Mouse (Mus musculus): ENCODE measurements around the gene Zfp874b. TPM values are rescaled to one million over a fixed set of nuclear protein-coding genes. Genes with fewer than 3 reads are reported as not detected.
"Not testable (repeated sequence)": the region's sequence is repeated elsewhere in the genome, so short reads cannot be mapped to it uniquely, and the experiment has no call there.

Gene Zfp874b
- polyA plus RNA-seq, 1 experiment = 8.1 TPM

GRCm38 (mm10) chr13:67452021-67452309 is 32.1 kb downstream of the Zfp874b start:
- TF ChIP-seq POLR2A (IDR thresholded peaks at IDR 0.05; ENCODE audit: low read depth, low read length) (no peak), CTCF (IDR thresholded peaks at IDR 0.05; ENCODE audit: borderline replicate concordance, insufficient read depth, low read length) (no peak)
- Histone ChIP-seq H3K27ac (ENCODE audit: insufficient read depth, low read length) (no peak overlapping the region), H3K4me1 (ENCODE audit: control insufficient read depth, insufficient read depth, low read length) (no peaks in the 10 kb centered on the region), H3K4me3 (ENCODE audit: insufficient read depth, low read length) (no peak overlapping the region; the same call in 1 of the 2 replicates)

- Histone ChIP-seq H3K4me3 (ENCODE audit: insufficient read depth, low read length) (peak within 1 kb of the TSS; percentile 66), H3K4me1 (ENCODE audit: control insufficient read depth, insufficient read depth, low read length) (no peaks in the 10 kb centered on the region), H3K27ac (ENCODE audit: insufficient read depth, low read length) (peak within 1 kb of the TSS; percentile 23)
- TF ChIP-seq POLR2A (IDR thresholded peaks at IDR 0.05; ENCODE audit: low read depth, low read length) = peak; percentile 60; the same call in 1 of the 2 replicates
- TF ChIP-seq CTCF (IDR thresholded peaks at IDR 0.05; ENCODE audit: borderline replicate concordance, insufficient read depth, low read length) = no peak
Observed at GRCm38 (mm10) chr13:67451172-67452020, 32.7 kb downstream of the Zfp874b start, which contains the start of gene Zfp874a. Zfp874a (minus strand) TSS chr13:67451624.

GRCm38 (mm10) chr13:67437095-67437494 is 47.0 kb downstream of the Zfp874b start:
- H3K4me1 ChIP-seq (ENCODE audit: control insufficient read depth, insufficient read depth, low read length); H3K4me3 ChIP-seq (ENCODE audit: insufficient read depth, low read length); H3K27ac ChIP-seq (ENCODE audit: insufficient read depth, low read length): not testable (repeated sequence)

GRCm38 (mm10) chr13:67428116-67428515 is 55.9 kb downstream of the Zfp874b start:
- Histone ChIP-seq H3K4me3 (ENCODE audit: insufficient read depth, low read length) (no peak overlapping the region), H3K4me1 (ENCODE audit: control insufficient read depth, insufficient read depth, low read length) (no peaks in the 10 kb centered on the region), H3K27ac (ENCODE audit: insufficient read depth, low read length) (no peak overlapping the region)
- no peak for TF ChIP-seq CTCF (IDR thresholded peaks at IDR 0.05; ENCODE audit: borderline replicate concordance, insufficient read depth, low read length)
- TF ChIP-seq POLR2A (IDR thresholded peaks at IDR 0.05; ENCODE audit: low read depth, low read length) = no peak

DNA sequence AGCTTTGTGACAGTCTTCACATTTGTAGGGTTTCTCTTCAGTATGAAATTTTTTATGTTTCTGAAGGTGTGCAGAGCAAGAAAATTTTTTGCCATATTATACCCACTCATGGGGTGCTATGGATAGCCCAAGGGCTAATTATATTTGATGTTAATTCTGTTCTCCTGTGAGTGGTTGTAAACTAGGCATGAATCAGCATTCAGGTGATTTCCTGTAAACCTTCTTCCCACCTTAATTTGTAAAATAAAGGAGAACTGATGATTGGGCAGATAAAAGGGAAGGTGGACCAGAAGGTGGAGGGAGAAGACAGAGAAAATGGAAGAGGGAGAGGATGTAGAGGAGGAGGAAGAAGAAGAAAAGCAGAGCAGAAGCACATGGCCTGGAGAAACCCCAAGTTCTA is 58.4 kb downstream of the Zfp874b start:
- not testable (repeated sequence) for H3K4me3 ChIP-seq (ENCODE audit: insufficient read depth, low read length); H3K27ac ChIP-seq (ENCODE audit: insufficient read depth, low read length); H3K4me1 ChIP-seq (ENCODE audit: control insufficient read depth, insufficient read depth, low read length)

- not testable (repeated sequence) for H3K4me3 ChIP-seq (ENCODE audit: insufficient read depth, low read length); H3K27ac ChIP-seq (ENCODE audit: insufficient read depth, low read length); H3K4me1 ChIP-seq (ENCODE audit: control insufficient read depth, insufficient read depth, low read length)
Observed at GRCm38 (mm10) chr13:67422532-67422931, 61.5 kb downstream of the Zfp874b start.

Other genes starting within 250 kb of the Zfp874b start
- gene Zfp458, start 205.8 kb downstream of the Zfp874b start, polyA plus RNA-seq (2011; ENCODE audit: insufficient read length, low read depth, missing spikeins) = 3.3 and 4.6 TPM in 2 replicates
- gene Zfp457, start 177.8 kb downstream of the Zfp874b start, polyA plus RNA-seq (2011; ENCODE audit: insufficient read length, low read depth, missing spikeins) = 0.57 and 1.6 TPM in 2 replicates
- 6.4 and 8.6 TPM in 2 replicates for gene Zfp595, start 151.7 kb downstream of the Zfp874b start, polyA plus RNA-seq (2011; ENCODE audit: insufficient read length, low read depth, missing spikeins)
- not detected in 2 replicates for gene Gm28044, start 123.7 kb downstream of the Zfp874b start, polyA plus RNA-seq (2011; ENCODE audit: insufficient read length, low read depth, missing spikeins)
- 1.8 and 2.7 TPM in 2 replicates for gene Zfp953, start 123.7 kb downstream of the Zfp874b start, polyA plus RNA-seq (2011; ENCODE audit: insufficient read length, low read depth, missing spikeins)
- gene Gm28041, start 108.5 kb downstream of the Zfp874b start, polyA plus RNA-seq (2011; ENCODE audit: insufficient read length, low read depth, missing spikeins) = 2.3 and 2.4 TPM in 2 replicates
- 1.1 and 3.9 TPM in 2 replicates for gene Zfp456, start 108.4 kb downstream of the Zfp874b start, polyA plus RNA-seq (2011; ENCODE audit: insufficient read length, low read depth, missing spikeins)
- 6.0 and 11.7 TPM in 2 replicates for gene Zfp429, start 84.4 kb downstream of the Zfp874b start, polyA plus RNA-seq (2011; ENCODE audit: insufficient read length, low read depth, missing spikeins)
- gene Zfp459, start 62.8 kb downstream of the Zfp874b start, polyA plus RNA-seq (2011; ENCODE audit: insufficient read length, low read depth, missing spikeins) = 0.30 TPM in 1 of 2 replicates, not detected in the other
- gene Zfp874a, start 32.6 kb downstream of the Zfp874b start, polyA plus RNA-seq (2011; ENCODE audit: insufficient read length, low read depth, missing spikeins) = 12.8 and 13.8 TPM in 2 replicates
- 6.7 and 7.6 TPM in 2 replicates for gene Zfp58, start 16.3 kb upstream of the Zfp874b start, polyA plus RNA-seq (2011; ENCODE audit: insufficient read length, low read depth, missing spikeins)
- gene Gm26965, start 41.9 kb upstream of the Zfp874b start, polyA plus RNA-seq (2011; ENCODE audit: insufficient read length, low read depth, missing spikeins) = 1.5 TPM in 1 of 2 replicates, not detected in the other
- 13.1 and 15.2 TPM in 2 replicates for gene Zfp87, start 41.9 kb upstream of the Zfp874b start, polyA plus RNA-seq (2011; ENCODE audit: insufficient read length, low read depth, missing spikeins)
- 5.6 and 7.6 TPM in 2 replicates for gene Zfp748, start 69.6 kb upstream of the Zfp874b start, polyA plus RNA-seq (2011; ENCODE audit: insufficient read length, low read depth, missing spikeins)
- 6.1 and 7.0 TPM in 2 replicates for gene Zfp729b, start 125.4 kb upstream of the Zfp874b start, polyA plus RNA-seq (2011; ENCODE audit: insufficient read length, low read depth, missing spikeins)
- 5.6 and 6.6 TPM in 2 replicates for gene Gm49345, start 153.5 kb upstream of the Zfp874b start, polyA plus RNA-seq (2011; ENCODE audit: insufficient read length, low read depth, missing spikeins)
- gene Zfp729a, start 153.5 kb upstream of the Zfp874b start, polyA plus RNA-seq (2011; ENCODE audit: insufficient read length, low read depth, missing spikeins) = 7.0 and 10.7 TPM in 2 replicates
- 15.3 and 15.9 TPM in 2 replicates for gene Zfp738, start 202.8 kb upstream of the Zfp874b start, polyA plus RNA-seq (2011; ENCODE audit: insufficient read length, low read depth, missing spikeins)
- gene Zfp65, start 244.9 kb upstream of the Zfp874b start, polyA plus RNA-seq (2011; ENCODE audit: insufficient read length, low read depth, missing spikeins) = 9.6 and 15.8 TPM in 2 replicates